Mouse (Mus musculus): ENCODE data around the gene Acsl6. TPM values are rescaled to one million over a fixed set of nuclear protein-coding genes. Genes with fewer than 3 reads are reported as not detected.

Acsl6 gene
- polyA plus RNA-seq (2012; rRNA removed), result 0.67 and 1.7 TPM in 2 replicates

GRCm38 (mm10) chr11:54303728-54304470, at the start of gene Acsl6:
Acsl6 (plus strand) TSS chr11:54303798.

GRCm38 (mm10) chr11:54267177-54267576, 36.4 kb upstream of the Acsl6 start, which contains the start of gene Il3:
Il3 (minus strand) TSS chr11:54267277.

Other genes starting within 250 kb of the Acsl6 start
- gene Pdlim4, start 234.8 kb upstream of the Acsl6 start, polyA plus RNA-seq (2012; rRNA removed), result 427 and 463 TPM in 2 replicates
- gene P4ha2, start 203.7 kb upstream of the Acsl6 start, polyA plus RNA-seq (2012; rRNA removed), result 22.2 and 23.2 TPM in 2 replicates
- gene Csf2, start 54.1 kb upstream of the Acsl6 start, polyA plus RNA-seq (2012; rRNA removed), result not detected in 2 replicates
- not detected in 2 replicates for gene Il3, start 36.5 kb upstream of the Acsl6 start, polyA plus RNA-seq (2012; rRNA removed)
- not detected in 2 replicates for gene Meikin, start 66.9 kb downstream of the Acsl6 start, polyA plus RNA-seq (2012; rRNA removed)
- gene Fnip1, start 134.4 kb downstream of the Acsl6 start, polyA plus RNA-seq (2012; rRNA removed), result 1.7 and 1.8 TPM in 2 replicates
- gene Rapgef6, start 219.0 kb downstream of the Acsl6 start, polyA plus RNA-seq (2012; rRNA removed), result 27.0 and 27.8 TPM in 2 replicates

Data from ovary, adult 2 months (tissue).